Mouse (Mus musculus) megakaryocyte, adult 5-6 weeks (primary cell): Measurements from ENCODE around the gene Rbp4. TPM values are rescaled to one million over a fixed set of nuclear protein-coding genes. Genes with fewer than 3 reads are reported as not detected.

ENCODE experiments used
- ATAC-seq: 2 replicates; pipeline ENCODE4 v1.8.0; 2016; ENCODE audit warnings: mild to moderate bottlenecking, inconsistent platforms; ENCODE audit not compliant: poor library complexity, severe bottlenecking
- total RNA-seq, 2 experiments: library from RNA; stranded (forward) in 1 of 2; stranded (reverse) in 1 of 2; fragments of 153-499, 151-499 nt in 1 of 2; fragments of 221-1000, 200-1000 nt in 1 of 2; gene quantifications; 2 replicates each; pipeline versions ENCODE4 v1.2.3 to v1.2.4; 2015 to 2017

Gene Rbp4
- total RNA-seq, 2 experiments from 2014 or later: not detected

DNA sequence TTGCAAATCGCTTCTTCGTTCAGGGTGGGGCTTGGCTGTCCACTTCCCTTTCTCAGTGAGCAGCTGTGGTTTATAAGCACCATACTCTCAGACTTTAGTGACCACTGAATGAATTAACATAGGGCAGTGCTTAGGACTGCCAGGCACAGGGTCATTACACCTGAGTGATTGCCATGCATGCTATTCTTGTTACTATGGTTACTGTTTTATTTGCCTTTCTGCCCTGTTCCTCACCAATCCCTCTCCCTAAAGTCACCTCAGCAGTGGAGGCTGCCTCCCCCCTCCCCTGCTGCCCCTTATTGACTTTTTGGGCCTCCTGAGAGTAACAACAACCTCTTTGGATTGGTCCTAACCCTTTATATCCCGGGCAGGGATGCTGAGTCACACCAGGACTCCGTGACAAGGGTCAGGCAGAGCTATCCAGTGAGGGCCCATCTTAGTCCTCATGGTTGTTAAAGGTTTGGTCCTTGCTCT is 33.5 kb downstream of the Rbp4 start:
- ATAC-seq: peak; percentile 84

GRCm38 (mm10) chr19:38089358-38089757 is 35.7 kb downstream of the Rbp4 start:
- no peak for ATAC-seq

DNA sequence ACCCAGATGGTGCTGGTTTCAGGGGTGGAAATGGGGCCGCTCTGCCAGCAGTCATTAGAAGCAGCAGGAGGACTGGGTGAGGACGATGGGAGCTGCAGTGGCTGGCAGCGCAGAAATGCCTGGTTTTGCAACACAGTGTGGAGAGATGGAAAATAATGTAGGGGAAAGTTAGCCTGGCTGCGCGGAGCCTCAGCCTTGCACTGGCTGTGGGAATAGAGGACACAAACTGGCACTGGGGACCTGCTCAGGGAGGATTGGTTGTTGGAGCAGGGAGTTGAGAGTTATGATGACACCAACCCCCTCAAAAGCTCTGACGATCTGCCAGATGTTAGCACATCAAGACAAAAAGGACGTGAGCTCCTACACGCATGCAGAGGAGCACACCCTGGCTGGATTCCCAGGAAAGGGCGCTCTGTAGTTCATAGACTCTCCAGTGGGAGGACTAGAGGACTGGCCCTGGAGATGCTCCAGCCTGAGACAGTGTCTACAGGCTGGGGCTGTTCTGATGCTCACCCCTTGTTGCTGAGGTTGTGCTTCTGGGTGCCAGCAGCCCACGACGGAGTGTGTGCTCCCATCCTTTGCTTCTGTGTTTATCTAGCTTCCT is 38.0 kb downstream of the Rbp4 start:
- ATAC-seq: no peak

DNA sequence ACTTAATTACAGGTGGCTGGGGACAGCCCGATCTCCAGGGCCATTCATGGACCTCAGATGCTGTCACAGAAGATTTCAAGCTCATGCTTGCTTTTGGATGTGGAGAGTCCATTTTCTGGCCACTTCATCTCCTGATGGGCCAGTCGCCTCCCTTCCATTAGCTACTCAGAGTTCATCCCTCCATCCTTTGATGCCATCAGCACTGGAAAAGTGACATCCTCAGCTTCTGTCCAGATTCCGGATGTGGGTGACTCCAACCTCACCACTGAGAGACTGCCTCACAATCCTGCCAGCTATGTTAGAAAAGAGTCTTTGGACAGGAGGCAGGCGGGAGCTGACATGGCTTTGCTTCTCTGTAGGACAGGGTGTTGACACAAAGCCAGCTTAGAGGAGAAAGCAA is 39.2 kb downstream of the Rbp4 start:
- ATAC-seq: no peak

DNA sequence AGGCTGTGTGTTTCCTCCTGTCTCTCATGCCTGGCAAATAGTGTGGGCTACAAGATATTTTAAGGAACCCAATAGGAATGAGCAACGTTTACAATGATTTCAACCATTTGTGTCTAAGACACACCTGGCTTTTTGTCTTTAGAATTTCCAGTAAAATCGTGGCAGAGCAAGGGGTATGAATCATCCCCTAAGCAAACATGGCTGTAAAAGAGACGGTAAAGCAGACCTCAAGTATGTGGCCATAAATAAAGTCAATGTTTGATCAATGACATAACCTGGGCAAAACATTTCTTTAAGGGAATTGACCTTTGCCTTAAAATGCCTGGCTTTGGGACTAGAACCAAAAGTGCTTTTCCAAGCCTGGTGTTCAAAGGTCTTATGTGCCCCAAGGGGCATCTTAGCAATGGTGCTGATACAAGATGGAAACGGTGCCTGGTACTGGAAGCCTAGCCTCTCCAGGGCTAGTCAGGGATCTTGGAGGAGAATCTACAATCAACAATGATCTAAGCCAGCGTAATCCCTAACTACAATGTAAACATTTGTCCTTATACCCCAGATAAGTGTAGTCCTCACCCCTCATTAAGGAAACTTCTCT is 42.1 kb downstream of the Rbp4 start:
- no peak for ATAC-seq

DNA sequence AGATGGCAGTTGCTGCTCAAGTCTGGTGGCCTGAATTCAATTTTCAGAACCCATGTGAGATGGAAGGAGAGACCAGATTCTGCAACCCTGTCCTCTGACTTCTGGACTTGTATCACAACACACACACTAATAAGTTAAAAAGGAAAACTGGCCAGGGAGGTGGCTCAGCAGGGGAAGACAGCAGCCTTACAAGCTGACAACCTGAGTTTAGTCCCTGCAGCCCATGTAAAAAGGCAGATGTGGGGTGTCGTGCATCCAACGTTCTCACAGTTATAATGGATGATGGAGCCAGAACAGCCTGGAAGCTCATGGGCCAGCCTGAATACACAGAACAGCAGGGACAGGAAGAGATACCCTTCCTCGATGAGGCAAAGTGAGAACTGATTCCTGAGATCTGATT is 43.7 kb downstream of the Rbp4 start:
- ATAC-seq: no peak

GRCm38 (mm10) chr19:38077851-38078540 is 47.1 kb downstream of the Rbp4 start:
- ATAC-seq: no peak

- ATAC-seq: no peak
Observed at GRCm38 (mm10) chr19:38076251-38076650, 48.8 kb downstream of the Rbp4 start.

DNA sequence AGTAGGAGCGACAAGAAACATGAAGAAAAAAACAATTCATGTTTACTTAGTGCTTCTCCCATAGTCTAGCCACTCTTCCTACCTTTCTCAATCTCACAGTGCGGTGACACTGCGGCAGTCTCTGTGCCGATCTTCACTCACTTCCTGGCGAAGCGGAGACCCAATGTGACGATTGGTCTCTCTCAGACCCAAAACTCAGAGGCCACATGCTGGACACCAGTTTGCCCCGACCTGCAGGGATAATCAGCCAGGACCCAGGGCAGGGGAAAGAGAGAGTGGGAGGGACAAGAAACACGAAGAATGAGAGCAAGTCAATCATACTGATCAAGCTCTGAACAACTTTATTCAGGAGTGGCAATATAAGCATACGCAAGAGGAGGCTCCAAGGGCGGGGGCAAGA is 50.0 kb downstream of the Rbp4 start:
- ATAC-seq: no peak

- no peak for ATAC-seq
Observed at GRCm38 (mm10) chr19:38073226-38073625, 51.9 kb downstream of the Rbp4 start.

Other genes starting within 250 kb of the Rbp4 start
- gene Myof, start 81.7 kb downstream of the Rbp4 start, total RNA-seq (2015): 11.1 and 12.2 TPM in 2 replicates
- gene Myof, start 81.7 kb downstream of the Rbp4 start, total RNA-seq (2017): 6.0 and 9.0 TPM in 2 replicates
- 50.9 and 59.7 TPM in 2 replicates for gene Cep55, start 70.3 kb downstream of the Rbp4 start, total RNA-seq (2015)
- 68.9 and 80.2 TPM in 2 replicates for gene Cep55, start 70.3 kb downstream of the Rbp4 start, total RNA-seq (2017)
- 0.23 and 0.96 TPM in 2 replicates for gene Ffar4, start 28.2 kb downstream of the Rbp4 start, total RNA-seq (2015)
- gene Ffar4, start 28.2 kb downstream of the Rbp4 start, total RNA-seq (2017): 0.73 and 0.81 TPM in 2 replicates
- gene Pde6c, start 7.5 kb upstream of the Rbp4 start, total RNA-seq (2015): not detected in 2 replicates
- gene Pde6c, start 7.5 kb upstream of the Rbp4 start, total RNA-seq (2017): not detected in 2 replicates
- 15.6 and 17.9 TPM in 2 replicates for gene Fra10ac1, start 98.9 kb upstream of the Rbp4 start, total RNA-seq (2015)
- 16.4 and 17.6 TPM in 2 replicates for gene Fra10ac1, start 98.9 kb upstream of the Rbp4 start, total RNA-seq (2017)
- not detected in 2 replicates for gene Lgi1, start 139.3 kb upstream of the Rbp4 start, total RNA-seq (2015)
- not detected in 2 replicates for gene Lgi1, start 139.3 kb upstream of the Rbp4 start, total RNA-seq (2017)